Mouse (Mus musculus): ENCODE measurements at regions not wholly inside any gene's neighbourhood (a gene's known extent, or its start where the extent isn't known, plus 50 kb on each side); places are given as distances from the start of the nearest gene placed in this dataset.

DNA sequence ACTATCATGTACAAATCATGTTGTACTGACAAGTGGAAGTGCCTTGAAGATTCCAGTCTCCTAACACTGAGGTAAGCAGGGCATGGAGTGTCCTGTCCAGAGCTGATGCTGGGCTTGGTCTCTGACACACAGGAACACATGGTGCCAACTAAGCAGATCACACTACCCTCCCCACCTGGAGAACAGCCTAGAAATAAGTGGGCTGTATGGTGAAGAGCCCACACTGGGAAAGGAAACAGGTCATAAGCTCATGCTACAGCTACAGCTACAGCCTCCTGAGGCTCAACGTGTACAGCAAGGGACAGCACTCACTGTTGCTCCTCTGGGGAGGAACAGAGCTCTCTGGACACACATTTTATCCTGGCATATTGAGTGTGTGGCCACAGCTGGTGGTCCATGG lies 89.8 kb upstream of the Atp1a1 start:
- no peak for DNase-seq (ENCODE audit: low spot score in 2 of 2)

GRCm38 (mm10) chr3:101691937-101692604 lies 87.6 kb upstream of the Atp1a1 start:
- no peak for DNase-seq (ENCODE audit: low spot score in 2 of 2)

- DNase-seq (ENCODE audit: low spot score in 2 of 2), result no peak
Measured at GRCm38 (mm10) chr3:101690779-101691178, 86.3 kb upstream of the Atp1a1 start.

GRCm38 (mm10) chr3:101690222-101690621 lies 85.7 kb upstream of the Atp1a1 start:
- DNase-seq (ENCODE audit: low spot score in 2 of 2), result no peak

- no peak for DNase-seq (ENCODE audit: low spot score in 2 of 2)
Measured at GRCm38 (mm10) chr3:101685203-101685602, 80.7 kb upstream of the Atp1a1 start.

- no peak for DNase-seq (ENCODE audit: low spot score in 2 of 2)
Measured at GRCm38 (mm10) chr3:101672943-101673342, 68.5 kb upstream of the Atp1a1 start.

GRCm38 (mm10) chr3:101670561-101671001 lies 66.1 kb upstream of the Atp1a1 start:
- DNase-seq (ENCODE audit: low spot score in 2 of 2), result no peak

GRCm38 (mm10) chr3:101669743-101670142 lies 65.3 kb upstream of the Atp1a1 start:
- no peak for DNase-seq (ENCODE audit: low spot score in 2 of 2)

DNA sequence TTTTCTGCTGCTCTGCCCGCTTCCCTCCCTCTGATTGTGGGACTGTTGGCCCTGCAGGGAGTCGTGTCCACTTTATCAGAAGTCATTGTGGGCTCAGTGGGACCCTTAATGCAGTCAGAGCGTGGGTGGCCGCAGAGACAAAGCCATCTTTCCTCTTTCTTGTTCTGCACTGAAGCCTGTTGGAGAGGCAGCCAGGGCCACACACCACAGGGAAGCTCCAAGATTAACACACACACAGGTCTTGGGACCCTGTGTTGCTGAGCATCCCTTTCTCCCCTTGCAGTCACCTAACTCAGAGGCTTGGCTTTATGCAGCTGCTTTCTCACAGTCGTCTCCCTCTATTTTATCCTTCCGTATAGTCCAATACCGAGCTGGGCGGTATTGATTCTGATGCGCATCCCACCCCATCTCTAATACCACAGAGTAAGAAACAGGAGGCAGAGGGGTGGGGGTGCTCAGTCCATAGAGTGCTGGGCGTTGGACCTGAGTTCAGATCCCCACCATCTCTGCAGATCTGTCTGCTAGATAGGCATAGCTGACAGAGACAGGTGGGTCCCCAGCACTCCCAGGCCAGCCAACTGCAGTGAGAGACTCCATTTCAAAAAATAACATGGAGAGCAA lies 63.4 kb upstream of the Atp1a1 start:
- DNase-seq (ENCODE audit: low spot score in 2 of 2), result no peak

GRCm38 (mm10) chr3:101667186-101667585 lies 62.7 kb upstream of the Atp1a1 start:
- no peak for DNase-seq (ENCODE audit: low spot score in 2 of 2)

- no peak for DNase-seq (ENCODE audit: low spot score in 2 of 2)
Measured at GRCm38 (mm10) chr3:101666583-101666982, 62.1 kb upstream of the Atp1a1 start.

DNA sequence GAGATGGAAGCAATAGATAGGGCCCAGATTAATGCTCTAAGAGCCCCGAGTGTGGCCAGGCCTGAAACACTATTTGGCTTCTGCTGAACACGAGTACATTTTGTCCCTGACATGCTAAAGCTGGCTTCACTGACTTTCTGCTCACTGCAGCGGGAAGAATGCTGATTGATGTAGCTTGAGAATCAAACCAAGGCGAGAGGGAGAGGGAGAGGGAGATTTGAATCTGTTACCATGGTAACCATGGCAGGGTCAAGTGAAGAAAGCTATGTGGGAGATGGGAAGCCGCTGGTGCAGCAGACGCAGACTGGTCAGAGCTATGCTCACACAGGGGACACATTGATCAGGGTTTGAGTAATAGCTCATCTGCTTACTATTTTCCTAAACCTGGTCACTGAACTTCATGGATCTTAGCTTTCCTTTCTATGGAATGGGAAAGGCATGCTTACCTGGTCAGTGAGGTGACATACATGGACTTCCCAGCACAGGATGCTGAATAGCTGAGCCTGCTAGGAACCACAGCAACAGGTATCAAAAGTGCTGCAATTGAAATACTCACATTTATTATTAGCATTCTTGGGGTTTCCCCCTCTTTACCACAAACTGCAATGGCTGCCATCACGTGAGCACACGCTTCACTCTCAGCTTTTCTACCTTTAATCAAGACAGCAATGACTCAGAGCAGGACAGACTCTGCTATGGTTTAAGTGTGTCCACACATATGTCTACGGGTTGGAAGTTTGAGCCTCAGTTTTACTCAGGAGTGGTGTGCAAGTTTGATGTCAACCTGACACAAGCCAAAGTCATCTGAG lies 56.9 kb upstream of the Atp1a1 start:
- DNase-seq (ENCODE audit: low spot score in 2 of 2), result no peak

- no peak for DNase-seq (ENCODE audit: low spot score in 2 of 2)
Measured at GRCm38 (mm10) chr3:101660635-101661034, 56.2 kb upstream of the Atp1a1 start.

DNA sequence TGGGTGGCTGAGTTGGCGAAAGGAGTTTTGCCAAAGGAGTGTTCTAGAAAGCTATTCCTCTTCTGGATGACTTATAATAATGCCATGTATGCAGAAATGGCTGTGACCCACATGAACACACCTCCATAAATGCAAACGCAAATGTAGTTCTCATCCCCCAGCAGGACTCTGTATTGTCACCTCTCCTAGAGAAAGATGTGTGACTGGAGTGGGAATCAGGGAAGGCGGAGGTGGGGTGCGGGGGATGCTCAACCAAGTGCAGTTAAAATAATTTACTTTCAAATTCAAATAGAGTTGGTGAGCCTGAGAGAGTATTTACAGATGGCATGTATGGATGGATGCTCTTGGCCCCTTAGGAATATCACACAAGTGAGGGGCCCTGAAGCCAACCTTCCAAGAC lies 55.7 kb upstream of the Atp1a1 start:
- DNase-seq (ENCODE audit: low spot score in 2 of 2), result peak; percentile 71 to 74

DNA sequence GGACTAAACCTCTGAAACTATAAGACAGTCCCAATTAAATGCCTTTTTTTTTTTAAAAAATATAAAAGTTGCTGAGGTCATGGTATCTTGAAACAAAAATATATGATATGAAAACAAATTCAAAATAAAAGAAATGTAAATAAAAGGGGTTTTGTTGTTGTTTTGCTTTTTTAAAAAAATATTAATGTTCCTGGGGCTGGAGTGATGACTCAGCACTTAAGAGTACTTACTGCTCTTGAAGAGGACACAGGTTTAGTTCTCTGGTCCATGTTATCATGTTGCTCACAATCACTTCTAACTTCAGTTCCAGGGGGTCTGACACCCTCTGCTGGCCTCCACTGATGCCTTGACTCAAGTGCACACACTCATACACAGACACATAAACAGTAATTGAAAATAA lies 53.5 kb upstream of the Atp1a1 start:
- DNase-seq (ENCODE audit: low spot score in 2 of 2), result no peak

DNA sequence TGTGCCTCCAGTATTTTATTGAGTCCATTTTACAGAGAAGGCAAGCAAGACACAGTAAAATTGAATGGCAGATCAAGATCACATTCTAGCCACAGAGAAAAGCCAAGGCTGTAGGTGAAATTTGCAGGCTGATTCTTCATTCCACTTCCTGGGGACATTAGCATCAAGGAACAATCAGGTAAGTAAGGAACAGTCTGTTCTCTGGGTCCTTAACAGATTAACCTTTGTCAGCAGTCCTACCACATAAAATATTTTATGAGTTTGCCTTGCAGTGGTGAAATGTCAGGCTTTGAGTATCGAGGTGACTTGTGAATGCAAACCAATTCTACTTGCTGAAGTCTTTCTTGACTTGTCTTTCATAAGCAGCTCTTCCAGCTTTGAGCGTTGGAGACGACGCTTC lies 50.2 kb upstream of the Atp1a1 start:
- DNase-seq (ENCODE audit: low spot score in 2 of 2), result no peak
